In the genomic region with DNA sequence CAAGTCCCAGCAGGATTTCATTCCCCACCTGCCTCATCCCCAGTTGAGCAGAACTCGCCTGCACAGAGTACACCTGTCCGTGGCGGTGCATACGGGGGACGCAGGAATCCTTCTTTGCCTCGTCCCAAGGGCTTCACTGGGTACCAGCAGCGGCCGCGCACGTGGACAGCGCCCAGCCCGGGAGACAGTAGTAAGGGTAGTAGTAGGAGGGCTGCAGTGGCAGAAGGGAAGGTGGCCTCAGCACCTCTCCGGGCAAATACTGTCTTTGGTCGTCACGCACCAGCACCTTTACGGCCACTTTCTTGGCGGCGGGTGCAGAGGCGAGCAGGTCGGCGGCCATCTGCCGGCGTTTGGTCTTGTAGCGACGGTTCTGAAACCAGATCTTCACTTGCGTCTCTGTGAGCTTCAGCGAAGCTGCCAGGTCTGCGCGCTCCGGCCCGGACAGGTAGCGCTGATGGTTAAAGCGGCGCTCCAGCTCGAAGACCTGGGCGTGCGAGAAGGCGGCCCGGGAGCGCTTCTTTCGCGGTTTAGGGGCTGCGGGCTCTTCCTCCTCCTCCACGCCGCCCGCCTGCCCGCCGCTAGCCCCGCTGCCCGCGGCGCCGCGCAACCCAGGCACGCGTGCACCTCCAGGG, we compare ENCODE assay signal across 9 mouse cellular contexts. TPM values are rescaled to one million over a fixed set of nuclear protein-coding genes. Genes with fewer than 3 reads are reported as not detected.
DNase-seq lines count a peak whose midpoint lies in the region; ATAC-seq lines count a peak whose summit lies in the region.
"Had no signal": no experiment of that assay in that cellular context is flagged by ENCODE, and none has a peak within 500 bp of the region (broad histone marks: within the 10 kb centered on the region; RNA-seq: fewer than 3 reads in every experiment).

No protein-coding gene starts in this region.

- H3K27ac ChIP-seq in forebrain, embryonic 10.5 days, result no peak overlapping the region
- H3K27ac ChIP-seq in forebrain, embryonic 11.5 days (ENCODE audit: low read depth, low read length), result no peak overlapping the region
- no peak overlapping the region for H3K27ac ChIP-seq in liver, embryonic 13.5 days

- under 1% methylated on average over 56 of the region's 56 CpGs for WGBS in forebrain, embryonic 10.5 days
- under 1% methylated on average over 56 of the region's 56 CpGs for WGBS in forebrain, embryonic 11.5 days
- 2% methylated on average over 53 of the region's 56 CpGs for WGBS in liver, embryonic 13.5 days (ENCODE audit: insufficient replicate concordance)

- H3K36me3 ChIP-seq in forebrain, embryonic 10.5 days (replicated peaks), result no peaks in the 10 kb centered on the region
- no peaks in the 10 kb centered on the region for H3K36me3 ChIP-seq in forebrain, embryonic 11.5 days (ENCODE audit: control insufficient read depth, insufficient read depth, low read length)
- H3K36me3 ChIP-seq in liver, embryonic 13.5 days, result no peaks in the 10 kb centered on the region

- H3K27me3 ChIP-seq in forebrain, embryonic 10.5 days (ENCODE audit: poor library complexity, severe bottlenecking), result peaks cover 100% of the 10 kb centered on the region
- H3K27me3 ChIP-seq in forebrain, embryonic 11.5 days (ENCODE audit: control insufficient read depth, insufficient read depth, low read length), result peaks cover 89% of the 10 kb centered on the region
- H3K27me3 ChIP-seq in liver, embryonic 13.5 days, result peaks cover 97% of the 10 kb centered on the region

- ATAC-seq in forebrain, embryonic 11.5 days (replicated peaks; ENCODE audit: low FRiP score), result no peak
- no peak for ATAC-seq in liver, embryonic 13.5 days (ENCODE audit: low read depth)

- no peak overlapping the region for H3K9ac ChIP-seq in forebrain, embryonic 11.5 days (ENCODE audit: low read length)
- H3K9ac ChIP-seq in liver, embryonic 13.5 days, result no peak overlapping the region

- peaks cover 39% of the 10 kb centered on the region for H3K4me1 ChIP-seq in forebrain, embryonic 10.5 days
- H3K4me1 ChIP-seq in forebrain, embryonic 11.5 days (replicated peaks; ENCODE audit: control insufficient read depth, insufficient read depth, low read length), result peaks cover 14% of the 10 kb centered on the region
- peaks cover 7% of the 10 kb centered on the region; the same call in 1 of the 2 replicates for H3K4me1 ChIP-seq in liver, embryonic 13.5 days (replicated peaks)

- no peak for DNase-seq in forebrain, embryonic 10.5 days (ENCODE audit: extremely low spot score, low spot score)
- no peak for DNase-seq in forebrain, embryonic 11.5 days (ENCODE audit: low spot score)
- DNase-seq in thymus, postnatal 4 days, result peak; percentile 19
- no peak for DNase-seq in thymus, postnatal 25 days
- no peak for DNase-seq in liver, embryonic 13.5 days
- DNase-seq in urinary bladder, adult 18-20 months (ENCODE audit: low spot score in 2 of 2), result no peak
- DNase-seq in left cerebral cortex, adult 9 months (ENCODE audit: low spot score in 2 of 2), result no peak
- no peak for DNase-seq in ovary, postnatal 36 days (ENCODE audit: low spot score)
- DNase-seq: right cerebral cortex, adult 18-20 months had no signal

- H3K4me3 ChIP-seq in forebrain, embryonic 10.5 days, result peak overlapping the region; percentile 29; the same call in 1 of the 2 replicates
- no peak overlapping the region for H3K4me3 ChIP-seq in forebrain, embryonic 11.5 days (ENCODE audit: low read depth, low read length)
- H3K4me3 ChIP-seq in liver, embryonic 13.5 days (replicated peaks), result peak overlapping the region; percentile 21; the same call in 1 of the 2 replicates

- H3K4me2 ChIP-seq in forebrain, embryonic 11.5 days (ENCODE audit: low read depth, low read length, severe bottlenecking), result no peak overlapping the region
- no peak overlapping the region for H3K4me2 ChIP-seq in liver, embryonic 13.5 days

- no peaks in the 10 kb centered on the region for H3K9me3 ChIP-seq in forebrain, embryonic 10.5 days
- H3K9me3 ChIP-seq in forebrain, embryonic 11.5 days (ENCODE audit: control insufficient read depth, low read length), result no peaks in the 10 kb centered on the region
- no peaks in the 10 kb centered on the region for H3K9me3 ChIP-seq in liver, embryonic 13.5 days (replicated peaks)

RNA-seq across cellular contexts. Expression of gene Nkx3-2, which starts 2.7 kb away (rescaled TPM):
- polyA plus RNA-seq in forebrain, embryonic 10.5 days (2016; fragmentation: Nextera tagmentation; extraction: Ambion mirVana), result 0.09 TPM in 1 of 2 replicates, not detected in the other
- not detected in 2 replicates for polyA plus RNA-seq in forebrain, embryonic 11.5 days (2014; fragmentation: Nextera tagmentation; extraction: Ambion mirVana)
- 0.10 TPM in 1 of 2 replicates, not detected in the other for polyA plus RNA-seq in liver, embryonic 13.5 days (2015; fragmentation: Nextera tagmentation; extraction: Ambion mirVana)

RNA-seq across cellular contexts. Expression of gene Rab28, which starts 53.7 kb away (rescaled TPM):
- 77.3 and 81.1 TPM in 2 replicates for polyA plus RNA-seq in forebrain, embryonic 10.5 days (2016; fragmentation: Nextera tagmentation; extraction: Ambion mirVana)
- polyA plus RNA-seq in forebrain, embryonic 11.5 days (2014; fragmentation: Nextera tagmentation; extraction: Ambion mirVana), result 95.8 and 98.2 TPM in 2 replicates
- 24.1 and 27.6 TPM in 2 replicates for polyA plus RNA-seq in liver, embryonic 13.5 days (2015; fragmentation: Nextera tagmentation; extraction: Ambion mirVana)
